Mouse (Mus musculus) kidney, postnatal 36 days (tissue): ENCODE results near the gene Ffar3.

Experiments used
- DNase-seq, 2 experiments: peaks; one replicate each; pipeline ENCODE4 v3.0.0; 2021 to 2022; ENCODE audit warnings: mixed read lengths in 2 of 2

Ffar3 gene

DNA sequence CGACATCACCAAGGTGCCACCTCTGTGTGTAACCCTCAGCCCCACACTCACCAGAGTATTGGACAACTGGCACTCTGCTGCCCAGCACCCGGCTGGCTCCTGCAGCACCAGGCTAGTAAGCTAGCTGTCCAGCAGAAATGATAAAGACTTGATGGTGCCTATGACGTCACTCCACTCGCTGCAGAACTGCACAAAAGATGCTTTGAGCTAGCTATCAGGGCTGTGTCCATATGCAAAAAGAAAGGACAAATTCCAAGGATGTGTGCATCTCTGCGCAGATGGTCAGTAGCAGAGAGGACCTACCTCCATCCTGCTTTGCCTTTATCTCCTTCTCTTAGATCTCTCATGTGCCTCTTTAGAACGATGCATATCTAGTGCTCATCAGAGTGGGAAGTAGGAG, at the start of gene Ffar3:
TSS of gene Ffar3 (minus strand) at position 101 of the 400 bp plus-strand sequence.
- DNase-seq, result no peak

DNA sequence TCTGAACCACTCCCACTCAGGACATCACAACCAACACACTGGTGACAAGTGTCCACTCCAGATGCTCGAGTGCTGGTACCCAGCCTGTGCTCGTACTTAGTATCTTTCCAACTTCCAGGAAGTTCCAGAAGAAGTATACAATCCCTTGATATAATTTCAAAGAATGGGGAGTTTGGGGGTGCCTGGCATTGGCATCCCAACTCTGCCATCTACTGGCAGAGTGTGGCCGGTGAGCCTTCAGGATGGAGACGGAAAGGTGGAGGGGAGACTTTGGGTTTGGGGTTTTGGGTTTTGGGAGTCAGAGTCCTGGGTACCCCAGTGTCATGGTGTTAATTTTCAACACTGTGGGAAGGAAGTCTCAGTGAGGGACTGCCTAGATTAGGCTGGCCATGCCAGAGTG, 48.1 kb upstream of the Ffar3 start:
- peak in 1 of 2 experiments; percentile 44 for DNase-seq

DNA sequence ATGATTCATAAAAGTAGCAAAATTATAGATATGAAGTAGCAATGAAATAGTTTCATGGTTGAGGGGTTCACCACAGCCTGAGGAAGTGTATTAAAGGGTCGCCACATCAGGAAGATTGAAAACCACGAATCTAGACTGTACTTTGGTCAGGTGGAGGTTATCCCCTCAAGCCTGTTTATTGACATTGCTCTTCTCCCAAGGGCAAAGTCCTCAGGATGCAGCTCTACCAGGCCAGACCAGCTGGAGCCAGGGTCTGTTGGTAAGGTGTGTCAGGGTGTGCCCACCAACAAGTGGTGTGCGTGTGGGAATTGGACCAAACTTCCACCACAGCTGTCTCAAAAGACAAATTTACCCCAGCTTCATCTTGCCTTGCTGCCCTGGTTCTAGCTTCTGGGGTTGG, 39.2 kb upstream of the Ffar3 start:
- DNase-seq, result no peak

DNA sequence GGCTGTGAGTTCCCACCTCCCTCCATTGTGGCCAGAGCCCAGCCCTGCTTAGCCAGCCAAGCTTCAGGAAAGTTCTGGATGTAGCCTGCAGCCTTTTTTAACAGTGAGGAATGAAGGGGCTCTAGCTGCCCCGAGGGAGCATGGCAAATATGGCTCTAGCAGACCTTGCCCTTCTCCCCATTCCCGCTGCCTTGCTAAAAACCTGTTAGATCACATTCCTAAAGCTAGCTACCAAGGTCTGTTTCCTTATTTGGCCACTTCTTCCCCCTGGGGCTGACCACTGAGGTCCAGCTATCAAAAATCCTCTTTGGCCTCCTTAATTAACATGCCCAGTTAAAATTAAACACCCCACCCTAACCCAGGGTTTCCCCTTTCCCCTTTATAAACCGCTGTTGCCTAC, 36.5 kb upstream of the Ffar3 start:
- peak; percentile 8 to 18 for DNase-seq

DNA sequence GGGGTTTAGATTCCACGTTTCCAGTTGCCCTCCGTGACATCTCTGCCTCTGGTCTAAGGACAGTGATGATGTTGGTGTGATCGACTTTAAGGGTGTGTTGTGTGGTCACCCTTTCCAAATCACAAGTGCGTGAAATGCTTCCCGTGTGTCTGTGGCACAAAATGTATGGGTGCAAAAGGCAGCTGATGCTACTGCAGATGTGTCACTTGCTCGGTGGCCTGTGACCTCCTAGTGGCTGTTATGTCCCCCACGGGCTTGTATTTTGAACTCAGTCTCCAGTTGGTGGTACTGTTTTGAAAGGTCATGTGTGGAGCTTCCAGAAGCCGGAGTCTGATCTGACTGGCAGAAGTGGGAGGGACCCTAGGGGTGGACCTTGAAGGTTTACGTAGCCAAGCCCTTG, 35.8 kb upstream of the Ffar3 start:
- no peak for DNase-seq

DNA sequence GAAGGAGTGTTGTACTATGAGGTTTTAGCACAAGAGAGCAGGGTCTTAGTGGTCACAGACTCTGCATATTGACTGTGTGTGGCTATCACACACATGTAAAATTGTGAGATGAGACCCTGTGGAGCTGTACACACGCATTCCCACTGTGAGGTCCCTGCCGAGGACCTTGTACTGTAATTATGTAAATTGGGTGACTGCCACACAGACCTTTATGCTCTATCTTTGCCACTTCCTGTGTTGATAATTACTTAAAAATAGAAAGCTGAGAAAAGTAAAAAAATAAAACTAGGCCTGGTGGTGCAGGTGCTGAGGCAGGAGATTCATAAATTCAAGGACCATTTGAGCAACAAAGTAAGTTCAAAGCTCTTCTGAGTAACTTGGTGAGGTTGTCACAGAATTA, 34.7 kb upstream of the Ffar3 start:
- no peak for DNase-seq

DNA sequence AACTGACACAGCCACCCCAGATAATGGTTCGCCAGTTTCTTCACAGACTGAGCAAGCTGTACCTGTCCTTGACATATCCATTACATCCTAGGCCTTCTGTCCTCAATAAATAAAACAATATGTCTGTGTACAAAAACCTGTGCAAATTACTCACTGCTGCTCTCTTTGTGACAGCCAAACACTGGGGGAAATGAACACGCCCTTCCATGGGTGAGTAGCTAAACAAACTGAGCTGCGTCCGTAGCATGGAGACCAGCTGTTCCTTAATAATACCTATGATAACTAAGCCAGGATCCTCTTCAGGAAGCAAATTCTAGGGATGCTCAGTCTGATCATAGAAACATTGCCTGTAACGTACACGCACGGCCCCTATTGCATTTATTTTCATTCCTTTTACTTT, 32.8 kb upstream of the Ffar3 start:
- DNase-seq, result no peak

DNA sequence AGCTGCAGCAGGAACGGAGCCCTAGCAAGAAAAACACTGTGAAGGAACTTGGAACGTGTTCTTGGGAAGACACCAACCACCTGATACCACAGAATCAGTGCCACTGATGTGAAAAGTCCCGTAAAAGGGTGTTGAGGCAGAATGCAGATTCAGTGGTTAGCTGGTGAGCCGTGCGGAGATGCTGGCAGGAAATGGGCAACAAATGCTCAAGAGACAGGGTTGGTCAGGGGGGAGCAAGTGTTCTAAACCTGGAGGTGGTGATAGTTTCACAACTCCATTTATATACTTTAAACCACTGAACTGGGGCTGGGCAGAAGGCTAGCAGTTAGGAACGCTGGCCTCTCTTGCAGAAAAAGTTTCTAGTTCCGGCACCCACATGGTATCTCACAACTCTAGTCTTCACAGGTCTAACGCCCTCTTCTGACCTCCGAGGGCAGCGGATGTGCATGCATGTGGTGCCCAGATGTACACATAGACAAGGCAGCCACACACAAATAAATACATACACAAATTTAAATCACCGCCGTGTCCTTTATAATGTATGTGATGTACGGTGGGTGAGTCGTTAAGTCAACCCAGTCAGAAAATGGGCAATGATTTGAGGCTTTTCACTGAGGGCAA, 31.7 kb upstream of the Ffar3 start:
- DNase-seq, result no peak

DNA sequence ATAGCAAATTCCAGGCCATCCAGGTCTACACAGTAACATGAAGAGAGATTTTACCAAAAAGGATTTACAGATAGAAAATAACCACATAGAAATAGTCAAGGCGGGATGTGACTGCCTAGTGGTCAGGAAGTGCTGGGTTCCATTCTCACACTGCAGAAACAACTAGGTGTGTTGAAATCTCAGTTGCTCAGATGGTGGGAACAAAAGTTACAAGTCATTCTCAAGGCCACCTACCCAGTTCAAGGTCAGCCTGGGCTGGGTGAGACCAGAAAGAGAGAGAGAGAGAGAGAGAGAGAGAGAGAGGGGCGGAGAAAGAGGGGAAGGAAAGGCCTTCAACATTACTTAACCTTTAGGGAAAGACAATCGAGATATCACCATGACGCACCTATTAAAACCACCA, 30.9 kb upstream of the Ffar3 start:
- DNase-seq, result no peak

DNA sequence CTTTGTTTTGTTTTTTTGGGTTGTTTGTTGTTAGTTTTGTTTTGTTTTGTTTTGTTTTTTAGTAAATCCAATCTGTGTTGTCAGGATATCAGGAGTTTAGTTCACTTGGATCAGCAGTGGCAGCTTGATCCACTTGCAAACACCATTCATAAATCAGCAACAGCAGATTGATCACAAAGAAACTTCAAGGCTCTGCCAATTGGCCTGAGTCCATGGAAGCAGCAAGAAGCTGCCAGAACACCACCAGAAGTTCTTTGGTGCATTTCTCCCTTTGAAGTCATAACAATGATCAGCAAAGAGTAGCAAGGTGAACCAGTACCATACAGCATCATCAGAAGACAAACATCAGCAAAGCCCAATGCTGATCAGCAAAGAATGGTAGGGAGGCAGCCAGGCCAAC, 28.1 kb upstream of the Ffar3 start:
- no peak for DNase-seq

DNA sequence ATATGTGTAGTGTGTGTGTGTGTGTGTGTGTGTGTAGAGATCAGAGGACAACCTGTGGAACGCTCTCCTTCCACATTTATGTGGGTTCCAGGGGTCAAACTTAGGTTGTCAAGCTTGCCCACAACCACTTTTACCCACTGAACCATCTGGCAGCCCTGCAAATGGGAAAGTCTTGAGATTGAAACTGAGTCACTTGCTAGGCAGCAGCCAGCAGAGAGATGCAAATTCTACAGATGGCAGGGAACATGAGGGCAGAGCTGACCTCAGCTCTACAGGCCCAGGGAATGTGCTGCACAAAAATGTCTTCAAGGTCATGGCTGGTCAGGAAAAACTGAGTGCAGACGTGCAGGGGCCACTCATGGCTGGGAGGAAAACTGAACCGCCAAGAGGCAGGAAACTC, 25.4 kb upstream of the Ffar3 start:
- no peak for DNase-seq

DNA sequence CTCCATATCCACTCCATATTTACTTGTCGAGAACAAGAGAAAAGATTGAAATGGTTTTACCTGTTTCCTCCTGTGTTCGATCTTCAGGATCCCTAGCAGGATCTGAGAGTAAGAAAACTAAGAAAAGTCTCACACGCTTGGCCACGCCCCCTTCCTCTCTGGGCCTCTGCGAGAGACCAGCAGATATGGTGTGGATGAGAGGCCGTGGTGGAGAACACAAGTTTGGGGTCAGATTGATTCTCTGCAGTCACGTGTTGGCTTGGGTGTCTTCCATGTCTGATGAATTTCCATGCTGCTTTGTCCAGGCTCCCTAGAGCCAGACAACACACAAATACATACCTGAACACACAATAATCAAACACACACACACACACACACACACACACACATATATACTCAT, 24.2 kb upstream of the Ffar3 start, which contains the start of gene Cd22:
TSS of gene Cd22 (minus strand) at position 167 of the 400 bp plus-strand sequence.
- no peak for DNase-seq

DNA sequence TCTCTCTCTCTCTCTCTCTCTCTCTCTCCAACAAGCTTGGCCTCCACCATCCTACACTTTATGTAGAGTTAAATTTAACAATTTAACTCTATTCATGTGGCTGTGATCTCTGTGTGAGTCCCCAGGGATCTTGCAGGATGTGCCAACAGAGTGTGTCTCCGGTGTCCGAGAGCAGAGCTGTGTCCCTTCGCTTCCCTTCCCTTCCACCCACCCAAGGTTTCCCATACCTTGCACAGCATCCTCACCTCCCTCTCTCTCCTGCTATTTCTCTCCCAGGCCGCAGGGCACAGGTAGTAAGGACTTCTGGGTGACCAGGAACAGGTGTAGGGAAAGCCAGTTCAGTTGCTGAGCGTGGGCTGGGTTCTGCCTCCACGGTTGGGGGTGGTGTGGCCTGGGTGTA, 23.0 kb upstream of the Ffar3 start:
- DNase-seq, result no peak

DNA sequence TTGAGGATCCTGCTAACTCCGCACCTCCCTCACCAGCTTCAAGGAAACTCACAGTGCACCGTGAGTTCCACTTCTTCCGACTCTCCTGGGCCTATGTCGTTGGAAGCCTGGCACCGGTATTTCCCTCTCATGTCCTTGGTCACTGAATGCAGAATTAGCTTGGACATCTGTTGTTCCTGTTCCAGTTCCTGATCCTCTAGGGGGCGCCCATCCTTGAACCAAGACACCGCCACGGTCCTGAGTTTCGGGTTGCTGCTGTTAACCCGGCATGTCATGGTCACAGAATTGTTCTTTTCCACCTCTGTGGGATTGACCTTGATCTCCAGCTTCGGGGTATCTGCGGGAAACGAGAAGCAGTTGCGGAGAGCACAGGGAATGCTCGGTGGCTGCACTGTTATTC, 17.1 kb upstream of the Ffar3 start:
- DNase-seq, result peak; percentile 80 to 93

DNA sequence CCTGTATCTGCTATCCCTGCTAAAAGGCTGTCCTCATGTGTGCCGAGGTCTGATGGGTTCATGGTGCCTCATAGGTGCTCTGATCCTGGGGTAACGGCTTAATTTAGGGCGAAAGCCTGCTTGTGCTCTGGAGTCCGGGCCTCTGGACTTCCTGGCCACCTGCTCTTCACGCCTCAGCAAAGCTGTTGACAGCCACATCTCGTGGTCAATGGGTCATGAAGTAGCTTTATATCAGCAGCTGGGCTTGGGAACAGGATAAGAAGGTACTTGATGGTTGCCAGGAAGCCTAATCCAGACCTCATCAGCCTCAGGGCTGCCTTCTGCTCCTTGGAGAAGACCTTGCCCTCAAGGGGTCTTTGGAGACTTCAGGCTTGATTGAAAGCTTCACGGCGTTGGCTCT, 7.4 kb upstream of the Ffar3 start:
- DNase-seq, result no peak

DNA sequence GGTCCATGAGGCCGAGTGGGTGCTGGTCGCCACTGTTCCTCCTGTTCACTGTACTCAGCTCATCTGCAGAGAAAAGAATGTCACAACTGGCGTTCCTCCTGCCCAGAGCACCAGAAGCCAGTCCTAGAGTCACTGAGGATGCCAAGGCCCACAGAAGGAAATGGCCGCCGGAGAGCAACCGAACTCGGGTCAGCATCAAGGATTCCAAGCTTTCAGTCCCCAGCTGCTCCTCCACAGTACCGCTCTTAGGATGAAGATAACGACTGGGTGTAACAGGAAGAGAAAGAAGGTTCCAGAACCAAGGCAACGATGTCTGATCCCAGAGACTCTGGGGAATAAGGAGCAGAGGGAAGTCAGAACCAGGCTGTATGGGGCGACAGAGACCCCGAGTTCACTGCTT, 5.5 kb upstream of the Ffar3 start, which contains the start of gene Ffar1:
TSS of gene Ffar1 (minus strand) at position 101 of the 400 bp plus-strand sequence.
- DNase-seq, result no peak

DNA sequence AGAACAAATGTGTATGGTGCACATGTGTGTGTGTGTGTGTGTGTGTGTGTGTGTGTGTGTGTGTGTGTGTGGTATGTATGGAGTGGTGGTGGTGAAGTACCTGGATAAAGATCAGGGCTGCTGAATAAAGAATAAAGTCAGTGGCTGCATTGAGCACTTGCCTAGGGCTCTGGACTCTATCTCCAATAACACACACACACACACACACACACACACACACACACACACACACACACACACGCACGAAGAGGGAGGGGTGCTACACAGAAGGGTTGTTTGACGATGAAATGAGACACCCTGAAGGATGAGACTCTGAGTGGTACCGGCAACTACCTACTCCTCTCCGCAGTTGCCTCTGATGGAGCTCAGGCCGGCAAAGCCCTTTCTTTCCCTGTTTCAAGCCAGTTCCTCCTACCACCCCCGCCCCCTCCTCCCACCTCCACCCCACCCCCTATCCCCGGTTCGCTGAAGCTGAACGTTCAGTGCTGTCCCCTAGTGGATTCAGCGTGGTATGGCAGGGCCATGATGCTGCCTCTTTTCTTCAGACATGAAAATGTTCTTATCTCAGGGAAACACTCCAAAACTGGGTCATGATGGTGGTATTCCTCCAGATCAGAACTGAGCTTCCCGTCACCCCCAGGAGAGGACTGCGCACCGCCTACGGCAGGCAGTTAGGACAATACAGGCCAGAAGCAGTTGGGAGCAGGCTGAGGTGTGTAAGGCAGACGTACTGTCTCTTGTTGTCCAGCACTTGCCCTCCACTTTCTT, 3.8 kb upstream of the Ffar3 start:
- peak; percentile 27 to 67 for DNase-seq

DNA sequence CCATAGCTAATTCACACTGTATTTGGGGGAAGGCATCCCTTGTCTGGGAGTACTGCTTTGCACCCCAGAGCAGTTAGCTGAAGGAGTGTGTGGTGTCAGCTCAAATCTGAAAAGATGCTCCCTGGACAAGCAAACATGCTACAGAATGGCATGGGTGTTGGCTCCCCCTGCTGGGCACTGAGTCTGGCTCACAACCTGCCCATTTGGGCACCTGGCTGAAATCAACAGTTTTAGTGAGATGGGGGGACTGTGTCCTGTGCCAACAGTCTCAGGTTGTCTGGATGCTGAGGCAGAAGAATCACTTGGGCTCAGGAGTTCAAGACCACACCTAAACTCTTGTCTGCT, 3.3 kb upstream of the Ffar3 start:
- peak; percentile 79 to 93 for DNase-seq

DNA sequence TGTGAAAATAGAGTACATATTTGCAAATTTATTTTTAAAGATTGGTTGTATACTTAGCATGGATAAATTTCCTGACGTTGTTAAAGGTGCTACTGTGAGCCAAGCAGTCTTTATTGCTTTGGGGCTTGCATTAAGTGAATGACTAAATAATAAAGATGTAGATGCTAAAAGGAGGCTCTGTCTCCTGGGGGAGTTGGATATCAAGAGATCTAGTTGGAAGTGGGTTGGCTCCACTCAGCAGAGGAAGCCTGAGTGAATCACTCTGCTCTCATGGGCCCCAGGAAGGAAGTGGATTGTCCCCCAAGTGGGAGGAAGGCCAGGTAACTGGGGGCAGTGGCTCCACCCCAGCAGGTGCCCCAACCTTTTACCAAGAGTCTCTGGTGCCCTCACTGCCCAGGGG, 1.8 kb upstream of the Ffar3 start:
- DNase-seq, result no peak

DNA sequence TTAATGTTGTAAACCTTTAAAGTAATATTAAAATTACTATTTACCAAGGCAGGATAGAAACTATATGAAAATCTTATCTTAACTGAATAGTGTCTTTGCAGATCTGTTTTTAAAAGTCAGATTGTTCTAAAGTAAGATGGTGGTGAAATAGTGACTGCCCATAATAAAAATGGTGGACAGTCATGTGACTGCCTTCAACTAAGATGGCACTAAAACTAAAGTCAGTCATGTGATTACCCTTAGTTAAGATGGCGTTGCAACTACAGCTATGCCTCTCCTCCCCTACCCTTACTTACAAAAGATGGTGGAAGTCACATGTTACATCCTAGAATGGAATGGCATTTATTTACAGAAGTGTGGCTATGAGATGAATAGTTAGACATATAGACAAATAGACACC, 4.6 kb downstream of the Ffar3 start:
- no peak for DNase-seq

DNA sequence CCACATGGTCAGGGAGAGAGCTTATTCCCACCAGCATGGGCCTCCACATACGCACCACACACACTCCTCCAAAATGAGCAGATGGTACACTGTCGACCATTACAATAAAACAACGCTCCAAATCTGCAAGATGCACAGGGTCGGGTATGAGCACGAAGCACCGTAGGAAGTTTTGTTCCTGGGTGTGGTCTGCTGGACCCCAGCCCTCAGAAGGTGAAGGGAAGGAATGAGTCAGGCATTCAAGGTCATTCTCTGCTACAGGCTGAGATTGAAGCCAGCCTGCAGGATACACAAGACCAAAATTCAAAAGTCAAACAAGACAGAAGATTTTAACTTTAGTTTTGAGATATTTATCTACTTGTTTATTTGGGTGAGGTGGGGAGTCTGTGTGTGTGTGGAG, 8.0 kb downstream of the Ffar3 start:
- DNase-seq, result no peak

DNA sequence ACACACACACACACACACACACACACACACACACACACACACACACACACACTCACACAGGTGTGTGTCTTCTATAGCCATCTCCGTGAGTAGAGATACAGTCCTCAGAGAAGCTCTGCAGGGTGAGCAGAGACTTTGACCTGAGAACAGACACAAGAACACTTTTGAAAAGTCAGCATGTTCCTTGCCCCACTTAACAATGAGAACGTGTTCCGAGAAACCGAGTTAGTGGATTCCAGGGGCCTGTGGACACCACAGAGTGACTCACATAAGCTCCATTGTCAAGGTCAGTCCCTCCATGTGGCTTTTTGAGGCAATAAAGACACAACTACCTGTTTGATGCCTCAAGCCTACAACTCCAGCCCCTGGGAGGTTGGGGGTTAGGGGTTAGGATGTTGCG, 8.6 kb downstream of the Ffar3 start:
- DNase-seq, result peak; percentile 45 to 47

DNA sequence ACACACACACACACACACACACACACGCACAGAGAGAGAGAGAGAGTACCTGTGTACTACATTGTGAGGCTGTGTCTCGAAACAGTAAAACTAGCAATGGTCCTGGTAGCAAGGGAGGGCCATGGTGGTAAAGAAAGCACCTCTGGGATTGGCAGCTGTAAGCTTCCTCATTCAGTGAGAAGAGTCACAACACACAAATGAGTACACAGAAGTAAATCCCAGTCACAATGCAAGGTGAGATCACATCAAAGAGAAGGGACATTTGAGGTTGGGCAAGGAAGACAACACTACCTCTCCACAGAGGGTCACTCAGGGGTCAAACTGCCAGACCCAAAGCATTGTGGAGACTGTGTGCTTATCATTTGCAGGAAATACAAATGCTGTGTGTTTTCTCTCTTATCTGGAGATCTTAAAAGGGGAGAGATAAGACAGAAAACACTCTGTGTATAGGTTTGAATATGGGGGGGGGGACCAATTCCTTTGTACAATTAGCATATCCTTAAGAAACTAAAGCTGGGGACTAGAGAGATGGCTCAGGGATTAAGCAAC, 9.4 kb downstream of the Ffar3 start:
- no peak for DNase-seq

DNA sequence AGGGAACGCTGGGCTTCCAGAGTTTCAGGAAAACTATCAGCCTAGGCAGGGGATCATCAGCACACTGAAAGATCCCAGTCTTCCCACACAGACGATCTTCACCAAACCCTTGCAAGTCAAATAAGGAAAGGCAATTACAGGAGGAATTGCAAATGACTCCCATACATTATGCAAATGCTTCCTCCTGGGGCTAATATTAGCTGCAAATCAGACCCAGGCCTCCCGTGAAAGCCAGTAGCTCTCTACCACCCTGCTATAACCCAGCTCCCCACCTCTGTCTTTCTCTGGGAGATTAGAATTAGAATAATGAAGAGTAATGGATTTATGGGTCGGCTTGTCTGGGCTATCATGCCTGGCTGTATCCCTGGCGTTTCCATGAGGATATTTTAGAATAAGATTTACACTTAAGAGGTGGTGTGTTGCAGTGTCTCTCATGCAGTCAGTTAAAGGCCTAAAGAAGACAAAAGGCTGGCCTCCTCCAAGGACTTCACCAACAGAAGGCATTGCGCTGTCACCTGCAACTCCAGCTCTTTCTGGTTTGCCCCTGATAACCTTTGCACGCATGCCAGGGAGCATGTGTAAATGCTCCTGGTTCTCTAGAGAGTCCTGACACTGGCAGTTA, 11.2 kb downstream of the Ffar3 start:
- DNase-seq, result no peak
